Mouse (Mus musculus) CH12.LX (cell line): Measurements from ENCODE around the gene Cldn14.

Source experiments
- BHLHE40 ChIP-seq: IDR thresholded peaks from 2 replicates; pipeline ENCODE4 v1.6.1; 2011; ENCODE audit warnings: mild to moderate bottlenecking, low read depth, low read length, improper control_type of control experiment
- CTCF ChIP-seq, 2 experiments: IDR thresholded peaks in 1 of 2; conservative IDR thresholded peaks in 1 of 2; 2 replicates each; pipeline ENCODE4 v1.5.1; 2011 to 2012; ENCODE audit warnings: low read depth in 2 of 2, low read length in 2 of 2, improper control_type of control experiment in 1 of 2, inconsistent platforms in 1 of 2, mild to moderate bottlenecking in 1 of 2, moderate library complexity in 1 of 2
- E2F4 ChIP-seq: IDR thresholded peaks from 2 replicates; pipeline ENCODE4 v1.6.1; 2011; ENCODE audit warnings: low read depth, low read length, improper control_type of control experiment; ENCODE audit not compliant: insufficient replicate concordance
- EP300 ChIP-seq: IDR thresholded peaks from 2 replicates; pipeline ENCODE4 v1.6.1; 2011; ENCODE audit warnings: low read length, improper control_type of control experiment
- IRF4 ChIP-seq: IDR thresholded peaks from 2 replicates; pipeline ENCODE4 v1.6.1; 2014; ENCODE audit warnings: low read depth, mild to moderate bottlenecking, inconsistent platforms, low read length, improper control_type of control experiment
- JUND ChIP-seq: conservative IDR thresholded peaks from 2 replicates; pipeline ENCODE4 v1.6.1; 2011; ENCODE audit warnings: low read depth, low read length, improper control_type of control experiment
- MAX ChIP-seq: IDR thresholded peaks from 2 replicates; pipeline ENCODE4 v1.6.1; 2011; ENCODE audit warnings: low read length, improper control_type of control experiment
- PAX5 ChIP-seq: IDR thresholded peaks from 2 replicates; pipeline ENCODE4 v1.6.1; 2012; ENCODE audit warnings: low read length, inconsistent platforms, mixed read lengths
- POLR2A ChIP-seq: IDR thresholded peaks from 2 replicates; pipeline ENCODE4 v1.6.1; 2011; ENCODE audit warnings: low read depth, mild to moderate bottlenecking, improper control_type of control experiment, low read length
- RCOR1 ChIP-seq: conservative IDR thresholded peaks from 2 replicates; pipeline ENCODE4 v1.6.1; 2012; ENCODE audit warnings: low read depth, mild to moderate bottlenecking, inconsistent platforms, low read length, improper control_type of control experiment
- TBP ChIP-seq: conservative IDR thresholded peaks from 2 replicates; pipeline ENCODE4 v1.6.1; 2011; ENCODE audit warnings: low read depth, low read length, improper control_type of control experiment
- TCF12 ChIP-seq: IDR thresholded peaks from 2 replicates; pipeline ENCODE4 v1.6.1; 2014; ENCODE audit warnings: low read depth, mild to moderate bottlenecking, inconsistent platforms, low read length, improper control_type of control experiment
- UBTF ChIP-seq: IDR thresholded peaks from 2 replicates; pipeline ENCODE4 v1.6.1; 2012; ENCODE audit warnings: low read depth, mild to moderate bottlenecking, inconsistent platforms, low read length, improper control_type of control experiment, moderate library complexity
- ZMIZ1 ChIP-seq: IDR thresholded peaks from 2 replicates; pipeline ENCODE4 v1.6.1; 2012; ENCODE audit warnings: low read depth, mild to moderate bottlenecking, inconsistent platforms, low read length, improper control_type of control experiment

- TF ChIP-seq BHLHE40: no peak
- no peak for TF ChIP-seq TBP
- no peak for TF ChIP-seq POLR2A
- TF ChIP-seq TCF12: no peak
- no peak; a peak in 1 of 4 replicates for TF ChIP-seq CTCF (conservative IDR thresholded peaks at IDR 0.05 in 1 of 2, IDR thresholded peaks at IDR 0.05 in 1 of 2; ENCODE audit: low read depth in 2 of 2, low read length in 2 of 2)
- TF ChIP-seq UBTF: no peak
- no peak for TF ChIP-seq RCOR1
- TF ChIP-seq MAX: no peak
- TF ChIP-seq JUND: no peak
- no peak for TF ChIP-seq EP300
- no peak for TF ChIP-seq PAX5
- no peak; the same call in 1 of the 2 replicates for TF ChIP-seq IRF4
- TF ChIP-seq ZMIZ1: no peak
- no peak for TF ChIP-seq E2F4
These were observed 90.0 kb downstream of the Cldn14 start for GRCm38 (mm10) chr16:93918679-93919060.
